Mouse (Mus musculus) Patski (cell line): Measurements from ENCODE around the gene Zcchc4. TPM values are rescaled to one million over a fixed set of nuclear protein-coding genes. Genes with fewer than 3 reads are reported as not detected.
A peak's percentile ranks its signal among the peaks of the same experiment; 100 is the strongest.
"Not testable (repeated sequence)": the region's sequence is repeated elsewhere in the genome, so short reads cannot be mapped to it uniquely, and the experiment has no call there.

ENCODE experiments used
- ATAC-seq: fragments of 100-300 bp; one replicate; pipeline ENCODE4 v1.8.0; 2021
- CTCF ChIA-PET: fragments of 350-600 bp; sonication (Branson Sonifier 250); formaldehyde crosslinking; loops from one replicate; lab custom pipeline; 2022; ENCODE audit warnings: inconsistent platforms; lab: Charles Lee
- POLR2A ChIA-PET: fragments of 350-600 bp; sonication (Branson Sonifier 250); formaldehyde crosslinking; loops from one replicate; lab custom pipeline; 2022; ENCODE audit warnings: antibody characterized with exemption, inconsistent platforms; lab: Charles Lee
- DNase-seq: peaks from one replicate; pipeline ENCODE4 v3.0.0-alpha.2; 2011; ENCODE audit warnings: low read depth, low spot score
- H3K27me3 ChIP-seq: fragments of 371-371 bp; one replicate; pipeline ENCODE4 v1.5.1; 2021
- CTCF ChIP-seq: fragments of 100-300 bp; IDR thresholded peaks from one replicate; pipeline ENCODE4 v1.5.1; 2021
- in situ Hi-C: fragments of 300-500 bp; cut with MboI; formaldehyde crosslinking; loops from 3 replicates; pipeline ENCODE4 v1.11.1; 2018; ENCODE audit warnings: low pct_unique_long_range_greater_than_20kb, mixed read lengths
- polyA plus RNA-seq: library from polyadenylated mRNA; unstranded; gene quantifications from one replicate; pipeline ENCODE4 v1.2.3, GENCODE M21; 2021

Gene Zcchc4
- polyA plus RNA-seq, 1 experiment from 2014 or later, result 19.6 TPM

DNA sequence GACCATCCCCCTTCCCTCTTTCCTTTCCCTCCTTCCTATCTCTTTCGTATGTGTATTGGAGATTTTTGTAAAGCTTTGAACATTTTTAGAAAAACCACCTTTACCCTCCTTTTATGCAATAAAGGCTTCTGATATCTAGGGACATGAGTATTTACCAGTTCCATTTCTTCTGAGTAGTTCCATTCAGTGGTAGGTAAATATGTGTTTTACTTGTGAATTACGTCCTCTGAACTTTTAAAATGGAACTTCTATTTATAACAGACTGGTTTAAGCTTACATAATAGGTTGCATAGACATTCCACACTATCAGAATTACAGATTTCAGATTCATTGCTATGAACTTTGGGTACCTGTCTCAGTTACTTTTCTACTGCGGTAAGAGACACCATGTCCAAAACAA lies 19.9 kb upstream of the Zcchc4 start:
- in situ Hi-C loops, result no loop called here
- ChIA-PET CTCF (no interaction called here), POLR2A (no interaction called here)
- no peak for TF ChIP-seq CTCF
- H3K27me3 ChIP-seq, result peaks cover 14% of the 10 kb centered on the region
- no peak for DNase-seq
- ATAC-seq, result no peak

DNA sequence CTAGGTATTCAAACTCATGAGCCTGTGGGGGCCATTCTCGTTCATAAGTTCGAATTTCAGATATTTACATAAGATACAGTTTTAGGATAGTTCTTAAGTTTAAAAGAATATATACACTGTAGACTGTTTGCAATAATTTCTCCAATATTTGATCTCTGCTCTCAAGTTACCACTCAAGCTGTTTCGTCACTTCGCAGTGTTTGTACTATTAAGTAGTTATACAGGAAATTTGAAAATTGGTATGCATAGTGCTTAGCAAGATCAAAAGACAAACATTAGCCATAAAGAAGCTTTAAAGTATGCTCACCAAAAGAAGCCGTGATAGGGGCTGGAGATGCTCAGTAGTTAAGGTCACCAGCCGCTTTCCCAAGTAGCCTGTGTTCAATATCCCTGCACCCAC lies 19.2 kb upstream of the Zcchc4 start:
- ATAC-seq (no peak), DNase-seq (no peak)
- ChIA-PET POLR2A (no interaction called here), CTCF (no interaction called here)
- TF ChIP-seq CTCF, result no peak
- H3K27me3 ChIP-seq, result peaks cover 14% of the 10 kb centered on the region
- in situ Hi-C loops, result no loop called here

DNA sequence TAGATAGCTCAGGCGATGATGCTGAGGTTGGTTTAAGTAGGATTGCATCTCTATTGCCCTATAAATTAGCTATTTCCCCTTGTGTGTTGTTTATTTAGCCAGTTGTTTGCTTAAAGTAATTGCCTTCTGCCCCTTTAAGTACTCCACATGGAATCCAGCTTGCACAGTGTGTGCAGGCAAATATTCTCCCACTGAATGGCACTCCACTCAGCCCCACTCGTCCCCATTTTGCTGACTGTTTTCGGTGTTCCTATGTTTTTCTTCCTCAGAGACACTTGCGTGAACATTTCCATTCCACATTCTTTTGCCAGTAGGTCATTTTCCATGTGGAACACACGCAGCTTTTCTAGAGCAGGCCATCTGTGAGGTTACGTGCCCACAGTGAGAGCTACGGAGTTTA lies 12.6 kb upstream of the Zcchc4 start:
- ATAC-seq, result no peak
- no peak for DNase-seq
- in situ Hi-C loops, result no loop called here
- TF ChIP-seq CTCF, result no peak
- ChIA-PET POLR2A (interaction anchor here (0.6 kb wide), 1 partner anchor 45 kb away, joined by 5 read pairs; no protein-coding TSS in a partner anchor), CTCF (interaction anchor here (1.1 to 1.5 kb wide), 2 partner anchors 11 to 12 kb away, joined by 3 to 5 read pairs; partner anchors contain the start of gene Zcchc4)
- no peaks in the 10 kb centered on the region for H3K27me3 ChIP-seq

DNA sequence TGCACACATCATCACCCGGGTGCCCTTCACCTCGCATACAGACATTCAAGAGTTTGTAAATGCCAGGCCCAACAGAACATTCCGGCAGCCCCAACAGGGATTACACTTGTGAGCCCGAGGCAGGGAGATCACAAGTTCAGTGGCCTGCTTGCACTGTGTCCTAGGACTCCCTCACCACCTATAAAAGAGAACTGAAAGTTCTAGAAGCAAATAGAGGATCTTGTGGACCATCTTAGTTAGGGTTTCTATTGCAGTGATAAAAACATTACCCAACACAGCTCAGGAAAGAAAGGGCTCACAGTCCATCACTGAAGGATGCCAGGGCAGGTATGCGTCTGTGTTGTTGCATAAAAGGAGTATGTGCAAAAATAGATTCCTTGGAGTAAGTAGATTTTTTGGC lies 942 bp upstream of the Zcchc4 start:
- ChIA-PET POLR2A (interaction anchor here (0.7 to 1.5 kb wide), 2 partner anchors 24 to 289 kb away, joined by 3 to 4 read pairs; no protein-coding TSS in a partner anchor), CTCF (interaction anchor here (0.9 to 1.3 kb wide), 4 partner anchors 9 to 15 kb away, joined by 3 to 4 read pairs (median 4); no protein-coding TSS in a partner anchor)
- H3K27me3 ChIP-seq, result no peaks in the 10 kb centered on the region
- in situ Hi-C loops, result no loop called here
- DNase-seq (no peak), ATAC-seq (no peak)
- TF ChIP-seq CTCF, result no peak

DNA sequence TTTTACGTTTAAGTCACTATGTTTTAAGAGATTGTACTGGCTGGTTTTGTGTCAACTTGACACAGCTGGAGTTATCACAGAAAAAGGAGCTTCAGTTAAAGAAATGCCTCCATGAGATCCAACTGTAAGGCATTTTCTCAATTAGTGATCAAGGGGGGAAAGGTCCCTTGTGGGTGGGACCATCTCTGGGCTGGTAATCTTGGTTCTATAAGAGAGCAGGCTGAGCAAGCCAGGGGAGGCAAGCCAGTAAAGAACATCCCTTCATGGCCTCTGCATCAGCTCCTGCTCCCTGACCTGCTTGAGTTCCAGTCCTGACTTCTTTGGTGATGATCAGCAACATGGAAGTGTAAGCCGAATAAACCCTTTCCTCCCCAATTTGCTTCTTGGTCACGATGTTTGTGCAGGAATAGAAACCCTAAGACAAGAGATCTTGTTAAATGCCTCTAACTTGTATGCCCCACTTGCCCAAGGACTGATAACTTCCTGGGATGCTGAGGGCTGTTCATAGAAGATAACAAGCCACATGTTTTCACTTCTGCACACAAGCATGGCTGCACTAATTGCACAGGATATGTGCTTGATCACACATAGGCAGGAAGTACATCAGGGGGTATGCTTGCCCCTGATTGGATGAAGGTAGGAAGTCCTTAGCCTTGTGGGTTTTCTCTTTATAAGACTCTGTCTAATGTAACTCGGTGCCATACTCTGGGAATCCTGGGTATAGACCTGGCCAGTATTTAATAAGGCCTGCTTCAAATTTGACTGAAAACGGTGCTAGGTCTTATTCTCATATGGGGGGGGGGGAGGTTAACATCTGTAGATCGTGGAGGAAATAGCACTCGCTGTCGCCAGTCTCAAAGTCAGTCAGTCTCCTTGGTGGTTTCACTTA lies 1.5 kb downstream of the Zcchc4 start:
- DNase-seq, in situ Hi-C loops, ATAC-seq, POLR2A ChIA-PET, H3K27me3 ChIP-seq: not testable (repeated sequence)
- CTCF ChIA-PET, result interaction anchor here (1.0 to 1.2 kb wide), 3 partner anchors 8 to 23 kb away, joined by 3 read pairs; no protein-coding TSS in a partner anchor

DNA sequence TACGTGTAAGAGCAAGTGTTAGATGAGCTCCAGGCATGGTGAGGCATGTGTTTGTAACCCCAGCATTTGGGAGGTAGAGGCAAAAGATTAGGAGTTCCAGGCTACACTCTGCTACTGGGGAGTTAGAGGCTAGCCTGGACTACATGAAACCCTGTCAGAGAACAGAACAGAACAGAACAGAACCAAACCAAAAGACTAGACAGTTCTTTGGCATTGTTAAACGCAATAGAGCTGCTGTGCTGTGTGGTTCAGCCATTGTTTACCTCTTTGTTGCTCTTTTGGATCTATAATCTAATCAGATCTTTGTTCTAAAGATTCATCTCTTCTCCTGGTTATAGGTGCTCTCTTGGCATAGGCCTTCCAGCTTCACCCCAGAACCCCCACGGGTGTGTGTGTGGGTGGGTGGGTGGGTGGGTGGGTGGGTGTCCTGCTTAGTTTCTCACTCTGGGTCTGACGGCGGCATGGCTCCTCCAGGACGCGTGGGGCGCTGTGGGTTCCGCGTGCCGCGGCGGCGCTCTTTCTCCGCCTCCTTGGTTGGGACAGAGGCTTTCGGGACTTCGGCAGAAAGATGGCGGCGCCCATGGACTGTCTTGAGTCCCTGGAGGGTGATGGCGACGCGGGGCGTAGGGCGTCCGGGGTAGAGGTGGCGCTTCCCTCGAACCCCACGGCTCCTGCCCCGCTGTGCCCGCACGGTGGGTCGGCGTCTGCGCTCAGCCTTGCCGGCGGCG lies 7.5 kb downstream of the Zcchc4 start:
- CTCF ChIA-PET, result interaction anchor here (1.5 kb wide), 1 partner anchor 9 kb away, joined by 4 read pairs; no protein-coding TSS in a partner anchor
- TF ChIP-seq CTCF, result peak; percentile 88
- DNase-seq (peak; percentile 51), ATAC-seq (peak; percentile 89)
- H3K27me3 ChIP-seq, result no peaks in the 10 kb centered on the region
- in situ Hi-C loops, result no loop called here
- POLR2A ChIA-PET, result interaction anchor here (0.8 kb wide), 1 partner anchor 130 kb away, joined by 3 read pairs; no protein-coding TSS in a partner anchor

DNA sequence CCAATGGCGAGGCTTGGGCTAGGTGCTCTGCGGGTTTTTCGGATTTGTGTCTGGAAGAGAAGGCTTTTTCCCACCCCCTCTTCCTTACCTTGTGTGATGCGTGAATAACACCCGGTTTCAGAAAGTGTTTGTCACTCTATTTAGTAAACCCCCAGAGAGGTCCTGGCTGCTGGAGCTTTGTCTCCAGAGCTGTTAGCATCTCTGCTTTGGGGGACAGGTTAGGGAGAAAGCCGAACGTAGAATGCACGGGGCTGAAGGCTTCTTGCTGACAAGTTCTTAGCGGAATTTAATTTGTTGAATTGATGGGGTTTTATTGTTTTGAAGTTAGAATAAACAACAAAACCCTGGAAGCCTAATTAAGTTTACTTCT lies 8.0 kb downstream of the Zcchc4 start:
- H3K27me3 ChIP-seq, result no peaks in the 10 kb centered on the region
- POLR2A ChIA-PET, result interaction anchor here (0.8 kb wide), 1 partner anchor 131 kb away, joined by 3 read pairs; no protein-coding TSS in a partner anchor
- peak; percentile 34 for ATAC-seq
- CTCF ChIA-PET, result interaction anchor here (1.5 kb wide), 1 partner anchor 10 kb away, joined by 4 read pairs; no protein-coding TSS in a partner anchor
- TF ChIP-seq CTCF, result no peak
- DNase-seq, result no peak
- in situ Hi-C loops, result no loop called here

DNA sequence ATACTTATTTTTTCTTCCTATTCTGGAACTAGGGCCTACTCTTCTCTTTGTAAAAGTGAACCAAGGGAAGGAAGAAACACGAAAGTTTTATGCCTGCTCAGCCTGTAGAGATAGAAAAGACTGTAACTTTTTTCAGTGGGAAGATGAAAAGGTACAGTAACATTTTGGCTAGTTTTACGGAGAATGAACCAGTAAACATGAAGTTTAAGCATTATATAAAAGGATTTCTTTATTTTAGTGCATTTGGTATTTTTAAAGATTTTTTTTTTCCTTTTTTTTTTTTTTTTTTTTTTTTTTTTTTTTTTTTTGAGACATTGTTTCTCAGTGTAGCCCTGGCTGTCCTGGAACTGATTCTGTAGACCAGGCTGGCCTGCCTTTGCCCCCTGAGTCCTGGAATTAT lies 8.7 kb downstream of the Zcchc4 start:
- no peak for ATAC-seq
- no peaks in the 10 kb centered on the region for H3K27me3 ChIP-seq
- no peak for DNase-seq
- in situ Hi-C loops, result no loop called here
- TF ChIP-seq CTCF, result no peak
- POLR2A ChIA-PET, result no interaction called here
- CTCF ChIA-PET, result interaction anchor here (0.5 kb wide), 1 partner anchor 19 kb away, joined by 3 read pairs; no protein-coding TSS in a partner anchor

DNA sequence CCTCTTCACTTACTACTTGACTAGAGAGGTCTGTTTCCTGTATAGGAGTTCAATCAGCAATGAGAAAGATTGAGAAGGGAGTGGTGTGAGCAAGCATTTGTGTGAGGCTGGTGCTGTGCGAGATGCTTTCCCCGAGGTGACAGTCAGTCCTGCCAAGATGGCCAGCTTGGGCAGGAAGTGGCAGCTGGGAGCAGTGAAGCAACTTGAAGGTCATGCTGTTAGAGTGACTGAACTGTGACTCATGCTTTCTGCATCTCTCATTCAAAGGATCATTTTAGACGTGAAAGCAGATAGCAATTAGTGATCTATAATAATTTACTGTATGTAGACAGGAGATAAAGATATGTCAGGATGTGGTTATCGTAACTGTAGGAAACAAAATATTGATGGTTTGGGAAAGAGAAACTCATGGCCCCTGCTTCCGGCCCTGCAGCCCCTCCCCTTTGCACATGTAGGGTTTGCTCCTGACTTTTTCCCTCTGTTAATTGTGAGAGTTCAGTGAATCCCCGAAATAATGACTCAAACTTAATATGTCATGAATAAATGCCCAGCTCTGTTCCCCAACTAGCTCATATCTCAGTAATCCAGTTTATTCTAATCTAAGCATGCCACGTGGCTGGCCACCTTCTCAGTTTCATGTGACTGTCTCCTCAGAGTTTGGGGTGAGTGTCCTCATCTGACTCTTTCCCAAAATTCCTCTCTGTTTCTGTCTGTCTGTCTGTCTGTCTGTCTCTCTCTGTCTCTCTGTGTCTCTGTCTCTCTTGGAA lies 11.5 kb downstream of the Zcchc4 start:
- ChIA-PET CTCF (interaction anchor here (1.0 to 1.6 kb wide), 2 partner anchors 33 to 53 kb away, joined by 3 read pairs; no protein-coding TSS in a partner anchor), POLR2A (no interaction called here)
- H3K27me3 ChIP-seq, result no peaks in the 10 kb centered on the region
- peak; percentile 32 for ATAC-seq
- TF ChIP-seq CTCF, result no peak
- in situ Hi-C loops, result no loop called here
- DNase-seq, result peak; percentile 28

DNA sequence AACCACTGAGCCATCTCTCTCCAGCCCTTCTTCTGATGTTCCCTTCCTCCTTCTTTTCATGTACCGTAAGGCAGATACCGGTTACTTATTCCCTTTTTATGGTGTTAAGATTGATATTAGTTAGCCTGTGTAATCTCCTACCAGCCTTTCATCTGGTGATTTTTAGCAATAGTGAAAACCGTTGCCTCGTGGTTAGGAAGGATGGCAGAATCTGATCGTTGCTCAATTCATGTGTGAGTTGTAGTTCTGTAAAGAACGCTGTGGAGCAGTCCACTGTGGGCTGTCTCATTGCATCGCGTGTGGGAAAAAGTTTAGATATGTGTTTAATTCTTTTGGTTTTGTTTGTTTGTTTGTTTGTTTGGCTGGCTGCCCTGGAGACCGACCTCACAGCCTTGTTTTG lies 18.0 kb downstream of the Zcchc4 start:
- ATAC-seq, result no peak
- no peaks in the 10 kb centered on the region for H3K27me3 ChIP-seq
- ChIA-PET POLR2A (no interaction called here), CTCF (interaction anchor here (1.0 to 1.4 kb wide), 2 partner anchors 9 to 12 kb away, joined by 3 to 4 read pairs; no protein-coding TSS in a partner anchor)
- no peak for TF ChIP-seq CTCF
- in situ Hi-C loops, result no loop called here
- DNase-seq, result no peak
